Mouse (Mus musculus) adrenal gland, postnatal 25 days (tissue): Measurements from ENCODE around the gene Rpl18a. TPM values are rescaled to one million over a fixed set of nuclear protein-coding genes. Genes with fewer than 3 reads are reported as not detected.

Source experiments
- DNase-seq: peaks from one replicate; pipeline ENCODE4 v3.0.0; 2021; ENCODE audit warnings: mixed read lengths
- total RNA-seq: library from RNA; stranded (reverse); gene quantifications from 2 replicates; pipeline ENCODE4 v1.2.3, GENCODE M21; 2021

The Rpl18a gene
- total RNA-seq, 1 experiment from 2014 or later, result 1,315 TPM

DNA sequence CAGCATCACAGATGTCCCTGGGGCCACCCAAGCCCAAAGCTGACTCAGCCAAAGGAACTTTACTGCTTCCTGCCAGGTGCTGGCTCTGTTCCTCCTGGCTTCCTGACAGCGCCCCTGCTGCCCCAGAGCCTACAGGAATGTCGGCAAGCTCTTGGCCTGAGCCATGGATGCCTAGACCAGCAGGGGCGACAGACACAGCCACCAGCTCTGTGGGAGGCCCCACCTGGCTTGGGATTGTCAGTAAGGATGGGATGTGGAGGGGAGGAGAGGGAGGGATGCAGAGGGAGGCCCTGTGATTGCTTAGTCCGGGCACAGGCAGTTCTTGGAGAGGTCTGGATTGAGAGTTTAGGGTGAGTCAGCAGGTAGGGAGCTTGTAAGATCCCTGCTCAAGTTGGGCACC is 17.1 kb downstream of the Rpl18a start:
- peak; percentile 51 for DNase-seq

DNA sequence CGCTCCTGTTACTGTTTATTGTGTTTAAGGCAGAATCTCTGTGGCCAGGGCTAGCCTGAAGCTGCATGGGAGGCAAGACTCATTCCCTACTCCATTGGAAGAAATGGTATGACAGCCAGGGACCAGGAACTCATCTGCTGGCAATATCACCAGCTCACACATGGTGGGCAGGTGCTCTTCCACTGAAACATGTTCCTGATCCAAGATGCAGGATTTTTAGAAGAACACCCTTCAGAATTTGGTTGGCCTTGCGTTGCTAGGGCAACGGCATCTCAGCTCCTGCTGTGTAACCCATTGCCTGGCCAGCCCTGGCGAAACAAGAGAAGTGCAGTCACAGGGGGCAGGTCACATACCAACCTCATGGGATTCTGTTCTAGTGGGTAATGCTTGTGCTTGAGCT is 17.7 kb downstream of the Rpl18a start:
- no peak for DNase-seq

DNA sequence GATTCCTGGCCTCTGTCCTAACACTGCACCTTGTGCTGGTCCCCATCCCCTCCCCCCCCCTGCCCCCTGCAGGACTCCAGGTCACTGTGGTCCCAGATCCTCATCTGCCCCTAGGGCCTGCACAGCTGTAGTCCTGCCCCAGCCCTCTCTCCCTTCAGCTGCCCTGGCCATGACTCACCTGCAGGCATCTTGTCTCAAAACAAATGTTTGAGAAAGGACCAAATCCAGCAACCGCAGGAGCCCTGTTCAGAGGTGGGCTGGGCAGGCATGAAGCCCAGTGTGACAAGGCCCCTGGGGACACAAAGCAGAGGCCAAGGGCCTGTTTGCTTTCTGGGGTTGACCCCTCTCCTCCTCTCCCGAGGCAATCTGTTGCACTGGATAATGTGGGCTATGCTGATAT is 19.0 kb downstream of the Rpl18a start:
- no peak for DNase-seq

DNA sequence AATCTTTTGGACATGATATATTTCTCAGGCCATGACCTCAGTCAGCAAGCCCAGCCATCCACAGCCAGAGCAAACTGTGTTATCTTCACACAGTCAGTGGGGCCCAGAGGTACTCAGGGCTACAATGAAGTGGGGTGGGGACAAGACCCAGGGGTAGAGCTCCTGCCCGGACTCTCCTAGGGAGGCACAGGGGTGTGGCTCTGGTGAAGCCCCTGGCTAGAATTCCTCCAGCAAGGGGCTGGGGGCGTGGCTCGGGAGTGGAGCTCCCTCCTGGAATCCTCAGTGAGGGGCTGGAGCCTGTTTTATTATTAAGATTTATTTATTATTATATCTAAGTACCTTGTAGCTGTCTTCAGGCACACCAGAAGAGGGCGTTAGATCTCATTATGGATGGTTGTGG is 20.8 kb downstream of the Rpl18a start:
- no peak for DNase-seq

- no peak for DNase-seq
Observed at GRCm38 (mm10) chr8:70874441-70874840, 22.8 kb downstream of the Rpl18a start.

- peak; percentile 97 for DNase-seq
Observed at GRCm38 (mm10) chr8:70873364-70873985, 23.7 kb downstream of the Rpl18a start, which contains the start of gene Ccdc124. TSS of gene Ccdc124 (minus strand) at chr8:70873935.

GRCm38 (mm10) chr8:70872643-70873363 is 24.4 kb downstream of the Rpl18a start:
- no peak for DNase-seq

GRCm38 (mm10) chr8:70871195-70871807 is 25.9 kb downstream of the Rpl18a start:
- DNase-seq, result no peak

GRCm38 (mm10) chr8:70869601-70870041 is 27.6 kb downstream of the Rpl18a start:
- DNase-seq, result peak; percentile 77

DNA sequence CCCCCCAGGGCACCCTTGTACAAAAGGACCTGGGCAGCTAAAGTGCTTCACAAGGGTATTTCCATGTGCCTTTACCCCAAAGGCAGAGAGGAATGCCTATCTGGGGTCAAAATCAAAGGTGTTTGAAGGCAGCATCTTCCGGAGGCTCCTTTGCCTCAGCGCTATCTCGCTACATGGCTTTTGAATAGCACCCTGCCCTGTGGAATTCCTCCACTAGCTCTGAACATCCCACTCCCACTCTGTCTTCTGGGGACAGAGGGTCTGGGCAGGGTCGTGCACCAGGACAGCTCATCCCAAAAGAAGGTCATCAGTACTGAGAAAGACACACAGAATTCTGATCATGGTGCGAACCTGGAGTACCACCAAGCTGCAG is 28.0 kb downstream of the Rpl18a start:
- no peak for DNase-seq

DNA sequence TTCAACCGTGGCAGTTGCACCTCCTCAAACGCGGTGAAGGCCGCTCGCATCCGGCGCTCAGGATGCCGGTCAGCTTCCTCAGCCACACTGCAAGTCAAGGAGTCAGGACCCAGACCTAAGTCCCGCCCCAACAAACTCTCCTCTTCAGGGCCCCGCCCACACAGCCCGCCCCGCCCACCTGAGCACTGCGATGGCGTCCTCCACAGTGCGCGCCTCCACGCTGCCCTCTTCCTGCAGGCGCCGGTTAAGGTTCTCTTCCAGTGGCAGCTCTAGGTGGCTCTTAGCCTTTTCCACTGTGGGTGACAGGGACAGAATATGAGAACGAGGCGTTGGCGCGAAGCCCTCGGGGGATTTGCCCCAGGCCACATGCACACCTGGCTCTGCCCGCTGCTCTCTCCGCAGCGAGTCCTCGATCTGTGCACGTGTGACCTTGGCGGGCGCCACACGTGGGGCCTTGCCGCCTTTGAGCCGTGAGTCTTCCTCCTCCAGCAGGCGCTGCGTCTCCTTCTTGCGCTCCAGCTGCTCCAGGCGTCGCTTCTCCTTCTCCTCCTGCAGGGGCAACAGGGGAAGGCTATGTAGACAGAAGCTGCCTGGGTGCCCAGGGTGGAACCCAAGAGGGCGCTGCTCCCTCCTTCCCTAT is 28.5 kb downstream of the Rpl18a start:
- peak; percentile 56 for DNase-seq

DNA sequence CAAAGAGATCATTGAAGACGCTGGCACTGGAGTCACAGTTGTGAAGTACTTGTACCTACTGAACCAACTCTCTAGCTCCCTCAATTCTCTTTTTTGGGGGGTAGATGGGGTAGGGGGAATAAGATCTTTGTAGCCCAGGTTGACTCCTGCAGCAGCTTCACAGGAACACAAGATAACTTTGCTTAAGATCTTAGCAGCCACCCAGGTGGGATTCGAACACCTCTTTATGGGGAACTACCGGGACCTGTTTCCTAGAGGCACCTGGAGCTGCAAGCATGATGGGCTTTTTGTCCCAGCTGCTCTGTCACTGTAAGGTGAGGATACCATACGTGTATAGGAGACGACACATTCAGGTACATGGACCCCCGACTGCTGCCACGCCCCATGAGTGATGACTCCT is 30.6 kb downstream of the Rpl18a start:
- no peak for DNase-seq

GRCm38 (mm10) chr8:70866001-70866520 is 31.2 kb downstream of the Rpl18a start:
- DNase-seq, result no peak

- peak; percentile 98 for DNase-seq
Observed at GRCm38 (mm10) chr8:70865350-70866000, 31.7 kb downstream of the Rpl18a start.

GRCm38 (mm10) chr8:70864712-70865221 is 32.4 kb downstream of the Rpl18a start:
- peak; percentile 26 for DNase-seq

DNA sequence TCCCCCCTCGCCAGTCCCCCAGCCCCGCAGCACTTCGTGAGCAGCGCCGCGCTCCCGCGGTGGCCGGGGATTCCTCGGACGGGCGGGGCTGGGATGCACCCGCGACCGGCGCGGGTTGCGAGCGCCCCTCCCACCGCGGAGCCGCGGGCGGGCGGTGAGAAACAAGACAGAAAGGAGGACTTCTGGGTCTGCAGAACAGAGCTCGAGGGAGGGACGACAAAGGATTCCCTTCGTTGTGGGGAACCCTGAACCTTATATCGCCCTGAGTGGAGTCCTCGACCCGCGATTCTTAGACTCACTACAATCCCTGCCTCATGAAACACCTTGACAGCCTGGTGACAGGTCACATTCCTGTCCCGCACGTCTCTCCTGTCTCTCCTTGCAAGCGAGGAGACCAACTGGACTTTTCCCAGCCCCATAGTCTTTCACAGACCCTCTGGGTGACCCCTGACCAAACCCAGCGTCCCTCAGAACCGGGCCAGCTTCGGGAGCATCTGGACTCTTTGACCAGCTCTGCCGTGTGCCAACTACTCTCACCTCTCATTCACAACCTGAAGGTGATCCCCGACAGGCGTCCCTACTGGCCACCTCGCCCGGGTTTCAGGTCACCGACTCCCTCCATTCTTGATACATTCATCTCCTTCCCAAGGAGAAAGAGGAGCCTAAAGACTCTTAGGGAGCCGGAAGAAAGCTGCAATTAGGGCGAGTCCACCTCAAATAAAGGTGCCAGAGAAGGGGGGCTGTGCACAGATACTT is 33.1 kb downstream of the Rpl18a start:
- DNase-seq, result peak; percentile 38

DNA sequence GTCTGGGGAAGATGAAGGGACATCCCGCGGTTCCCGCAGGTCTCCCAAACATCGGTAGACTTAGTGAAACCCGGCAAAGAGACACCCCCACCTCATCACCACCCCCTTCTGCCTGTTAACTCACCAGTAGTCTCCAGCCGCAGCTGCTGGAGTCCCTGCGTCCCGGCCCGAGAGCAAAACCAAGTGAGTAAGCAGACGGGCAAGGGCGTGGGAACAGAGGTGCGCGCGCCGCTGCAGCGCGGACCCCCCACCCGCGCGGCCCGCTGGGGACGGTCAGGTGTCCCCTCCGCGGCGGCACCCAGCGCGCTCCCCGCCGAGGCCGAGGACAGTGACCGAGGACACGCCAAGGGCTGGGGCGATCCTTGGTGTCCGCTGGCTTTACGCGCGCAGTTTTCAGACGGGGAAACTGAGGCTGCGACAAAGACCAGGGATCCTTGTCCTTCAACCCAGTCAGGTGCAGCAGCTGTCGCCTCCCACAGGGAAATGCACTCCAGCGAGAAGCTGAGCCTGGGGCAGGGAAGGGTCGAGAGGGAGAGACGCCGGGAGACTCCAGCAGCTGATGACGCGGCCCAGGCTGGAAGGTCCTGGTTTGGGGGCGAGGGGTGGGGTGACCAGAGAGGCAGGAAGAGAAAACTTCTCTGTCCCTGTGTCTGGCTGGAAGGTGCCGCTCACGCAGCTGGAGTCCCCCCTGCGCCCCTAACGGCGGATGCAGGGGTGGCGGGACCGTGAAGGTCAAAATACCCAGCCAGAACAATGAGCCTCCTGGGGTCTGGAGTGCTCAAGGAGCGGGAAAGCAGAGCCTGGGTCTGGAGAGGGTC is 34.2 kb downstream of the Rpl18a start, which contains the start of gene Kcnn1:
Gene Kcnn1 (minus strand): TSS at position 435 of the 818 bp plus-strand sequence.
- DNase-seq, result no peak

- no peak for DNase-seq
Observed at GRCm38 (mm10) chr8:70857516-70857915, 39.7 kb downstream of the Rpl18a start.

DNA sequence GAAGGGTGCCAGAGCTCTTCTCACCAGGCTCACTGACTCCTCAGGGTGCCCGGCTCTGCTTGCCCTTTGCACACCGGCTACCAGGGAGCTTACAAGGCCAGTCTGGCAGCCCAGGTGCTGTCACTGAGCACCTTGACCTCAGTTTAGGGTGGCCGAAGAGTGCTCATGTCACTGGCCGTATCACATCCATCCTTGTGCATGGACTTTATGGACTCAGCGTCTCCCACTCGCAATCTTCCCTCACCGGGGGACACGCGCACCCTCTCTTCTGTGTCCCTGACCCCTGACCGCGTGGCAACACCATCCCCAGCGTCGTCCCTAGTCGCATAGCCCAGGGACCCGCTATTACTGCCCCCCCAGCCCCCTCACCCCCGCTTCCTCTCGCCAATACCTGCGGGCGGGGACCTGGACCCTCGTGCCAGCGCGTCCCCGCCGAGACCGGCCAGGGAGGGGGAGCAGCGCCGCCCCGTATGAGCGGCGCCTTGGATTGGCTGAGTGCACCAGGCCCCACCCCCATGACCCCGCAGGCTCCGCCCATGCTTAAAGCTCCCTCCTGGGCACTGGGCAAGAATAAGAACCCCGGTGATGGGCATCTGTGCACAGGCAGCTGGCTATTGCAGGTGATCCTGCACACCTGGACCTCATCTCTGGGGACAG is 40.5 kb downstream of the Rpl18a start:
- peak; percentile 84 for DNase-seq

GRCm38 (mm10) chr8:70856028-70856427 is 41.2 kb downstream of the Rpl18a start:
- no peak for DNase-seq
